Mouse (Mus musculus) liver, embryonic 16.5 days (tissue): Measurements from ENCODE around the gene Il17d. TPM values are rescaled to one million over a fixed set of nuclear protein-coding genes. Genes with fewer than 3 reads are reported as not detected.

Source experiments
- ATAC-seq: fragments of 200-750 bp; cut with Nextera tagmentation; 2 replicates; pipeline ENCODE4 v1.8.0; 2017; ENCODE audit warnings: low read depth, mild to moderate bottlenecking, moderate number of reproducible peaks, moderate library complexity
- H3K27ac ChIP-seq: fragments of 300-500 bp; sonication (generic); 2 replicates; pipeline ENCODE4 v1.5.1; 2014; ENCODE audit warnings: mild to moderate bottlenecking, low read length
- H3K27me3 ChIP-seq: fragments of 300-500 bp; sonication (generic); 2 replicates; pipeline ENCODE4 v1.6.1; 2014; ENCODE audit warnings: low read depth, low read length, mixed read lengths; ENCODE audit not compliant: control insufficient read depth, insufficient read depth
- H3K36me3 ChIP-seq: fragments of 300-500 bp; sonication (generic); 2 replicates; pipeline ENCODE4 v1.6.1; 2014; ENCODE audit warnings: mild to moderate bottlenecking; ENCODE audit not compliant: control insufficient read depth, insufficient read depth
- H3K4me1 ChIP-seq: fragments of 300-500 bp; sonication (generic); 2 replicates; pipeline ENCODE4 v1.6.1; 2014; ENCODE audit warnings: low read depth, low read length, mixed read lengths; ENCODE audit not compliant: control insufficient read depth
- H3K4me2 ChIP-seq: fragments of 300-500 bp; sonication (generic); 2 replicates; pipeline ENCODE4 v1.6.1; 2014; ENCODE audit warnings: low read depth, low read length, mixed read lengths
- H3K4me3 ChIP-seq: fragments of 300-500 bp; sonication (generic); 2 replicates; pipeline ENCODE4 v1.5.1; 2014; ENCODE audit warnings: low read depth, mild to moderate bottlenecking, low read length
- H3K9ac ChIP-seq: fragments of 300-500 bp; sonication (generic); 2 replicates; pipeline ENCODE4 v1.6.1; 2014; ENCODE audit warnings: low read depth, low read length
- H3K9me3 ChIP-seq: fragments of 300-500 bp; sonication (generic); replicated peaks from 2 replicates; pipeline ENCODE4 v1.6.1; 2016; ENCODE audit warnings: low read length; ENCODE audit not compliant: control insufficient read depth
- WGBS: fragments of 180-500 bp; shearing (Covaris S2); extraction: QIAGEN DNeasy Blood & Tissue Kit; methylation state at CpG from one replicate; pipeline ENCODE4 v1.1.7; 2014; ENCODE audit not compliant: insufficient replicate concordance; 5-methylcytosine and 5-hydroxymethylcytosine counted together
- polyA plus RNA-seq: library from polyadenylated mRNA; unstranded; fragments of >200 nt; fragmentation: Nextera tagmentation; extraction: Ambion mirVana; gene quantifications from 2 replicates; pipeline ENCODE4 v1.2.1, GENCODE M21; 2015

The Il17d gene
- polyA plus RNA-seq, 1 experiment from 2014 or later, result 0.45 TPM

DNA sequence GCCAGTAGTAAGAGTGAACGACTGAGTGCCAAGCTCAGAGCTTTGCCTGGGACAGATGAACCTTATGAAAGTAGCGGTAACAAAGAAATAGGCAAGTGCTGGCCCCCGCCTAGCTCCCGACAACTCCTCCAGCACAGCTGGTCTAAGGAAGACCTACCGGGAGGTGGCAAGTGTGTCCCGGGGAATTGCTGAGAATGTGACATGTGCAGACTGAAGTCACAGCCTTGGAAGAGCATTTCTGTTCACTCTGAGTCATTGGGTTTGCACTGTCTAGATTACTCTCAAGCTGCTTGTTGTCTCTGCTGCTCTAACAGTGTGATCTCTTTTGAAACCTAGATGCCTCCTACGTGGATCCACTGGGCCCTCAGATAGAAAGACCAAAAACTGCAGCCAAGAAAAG is 7.6 kb upstream of the Il17d start:
- no peaks in the 10 kb centered on the region for H3K27me3 ChIP-seq
- H3K4me1 ChIP-seq, result no peaks in the 10 kb centered on the region
- no peak for ATAC-seq
- H3K9ac ChIP-seq, result no peak overlapping the region
- no peak overlapping the region for H3K27ac ChIP-seq
- 69% methylated on average over 7 of the region's 7 CpGs for WGBS
- H3K4me2 ChIP-seq, result no peak overlapping the region
- H3K36me3 ChIP-seq, result no peaks in the 10 kb centered on the region
- no peaks in the 10 kb centered on the region for H3K9me3 ChIP-seq
- no peak overlapping the region for H3K4me3 ChIP-seq

DNA sequence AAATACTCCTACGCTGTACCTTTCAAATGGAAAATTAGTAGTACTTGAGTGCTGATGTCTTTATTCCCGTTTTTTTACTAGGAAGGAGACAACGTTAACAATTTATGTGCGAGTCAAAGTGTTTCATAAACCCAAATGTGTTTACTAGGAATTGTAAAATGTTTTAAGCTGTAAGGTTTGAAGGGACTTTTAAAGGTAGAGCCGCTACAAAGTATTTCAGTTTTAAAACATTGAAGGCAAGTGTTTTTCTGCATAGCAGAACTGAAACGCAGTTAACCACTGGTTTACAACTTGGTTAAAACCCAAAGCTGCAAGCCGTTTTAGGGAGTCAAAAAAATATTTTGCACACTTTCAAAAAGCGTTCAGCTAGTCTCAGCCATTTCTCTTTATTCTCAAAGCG is 815 bp upstream of the Il17d start:
- H3K4me1 ChIP-seq, result peaks cover 10% of the 10 kb centered on the region
- no peaks in the 10 kb centered on the region for H3K9me3 ChIP-seq
- no peaks in the 10 kb centered on the region for H3K36me3 ChIP-seq
- peaks cover 45% of the 10 kb centered on the region for H3K27me3 ChIP-seq
- no peak for ATAC-seq
- no peak overlapping the region for H3K4me3 ChIP-seq
- no peak overlapping the region for H3K27ac ChIP-seq
- H3K9ac ChIP-seq, result no peak overlapping the region
- 74% methylated on average over 9 of the region's 9 CpGs for WGBS
- H3K4me2 ChIP-seq, result no peak overlapping the region

DNA sequence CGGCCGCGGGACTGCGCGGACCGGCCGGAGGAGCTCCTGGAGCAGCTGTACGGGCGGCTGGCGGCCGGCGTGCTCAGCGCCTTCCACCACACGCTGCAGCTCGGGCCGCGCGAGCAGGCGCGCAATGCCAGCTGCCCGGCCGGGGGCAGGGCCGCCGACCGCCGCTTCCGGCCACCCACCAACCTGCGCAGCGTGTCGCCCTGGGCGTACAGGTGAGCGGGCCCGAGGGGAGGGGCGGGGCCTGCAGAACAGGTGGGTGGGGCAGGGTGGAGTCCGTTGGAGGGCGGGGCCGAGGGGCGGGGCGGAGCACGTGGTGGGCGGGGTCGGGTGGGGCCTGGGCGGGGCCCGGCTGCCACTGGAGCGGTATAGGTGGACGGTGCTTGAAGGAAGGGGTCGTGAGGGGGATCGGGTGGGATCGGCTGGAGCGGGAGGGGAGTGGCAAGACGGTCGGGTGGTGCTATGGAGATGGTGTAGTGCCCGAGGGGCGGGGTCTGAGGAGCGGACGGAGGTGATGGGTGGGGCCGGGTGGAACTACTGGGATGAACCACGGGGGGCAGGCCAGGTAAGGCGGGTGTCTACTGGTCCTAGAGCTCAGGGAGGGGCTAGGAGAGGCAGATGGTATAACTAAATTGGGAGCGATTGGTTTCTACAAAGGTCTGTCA is 942 bp downstream of the Il17d start:
- peak; percentile 67 for ATAC-seq
- no peak overlapping the region; the same call in 1 of the 2 replicates for H3K9ac ChIP-seq
- H3K27me3 ChIP-seq, result peaks cover 45% of the 10 kb centered on the region

DNA sequence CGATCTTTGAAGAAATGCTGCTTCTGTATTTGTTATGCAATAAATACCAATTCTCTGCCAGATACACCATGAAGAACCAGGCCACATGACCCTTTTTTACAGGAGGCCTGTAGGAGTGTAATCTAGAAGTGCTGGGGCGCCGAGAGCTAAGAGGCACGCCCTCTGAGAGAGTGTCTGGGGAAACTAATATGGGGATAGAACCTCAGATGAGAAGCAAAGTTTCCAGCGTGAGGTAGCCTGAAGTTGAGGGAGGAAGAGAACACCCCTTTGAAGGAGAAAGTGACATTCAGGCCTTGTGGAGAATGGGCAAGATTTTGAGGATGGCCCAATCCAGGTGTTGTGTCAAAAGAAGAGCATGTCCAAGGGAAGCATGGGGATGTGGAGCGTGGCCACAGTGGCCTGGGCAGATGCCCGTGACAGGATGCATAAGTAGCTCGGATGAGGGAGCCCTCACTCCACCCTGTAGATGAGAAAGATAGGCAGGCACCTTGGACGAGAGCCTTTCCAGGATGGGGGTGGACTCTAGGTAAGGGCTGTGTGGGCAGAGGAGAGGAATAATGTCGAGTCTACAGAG is 1.6 kb downstream of the Il17d start:
- Histone ChIP-seq H3K27ac (no peak overlapping the region), H3K9ac (no peak overlapping the region), H3K36me3 (no peaks in the 10 kb centered on the region), H3K4me2 (peak overlapping the region; percentile 84), H3K27me3 (peaks cover 45% of the 10 kb centered on the region), H3K4me3 (0 out of 2 replicates have a peak overlapping the region, but pooled peaks have one; percentile 66), H3K4me1 (peaks cover 10% of the 10 kb centered on the region), H3K9me3 (no peaks in the 10 kb centered on the region)
- no peak for ATAC-seq
- WGBS, result 37% methylated on average over 10 of the region's 10 CpGs

More for the DNA sequence above, 942 bp downstream of the Il17d start:
- H3K9me3 ChIP-seq, result no peaks in the 10 kb centered on the region
- H3K4me2 ChIP-seq, result peak overlapping the region; percentile 84
- H3K27ac ChIP-seq, result no peak overlapping the region
- peaks cover 10% of the 10 kb centered on the region for H3K4me1 ChIP-seq
- peak overlapping the region; percentile 66 for H3K4me3 ChIP-seq
- WGBS, result 1% methylated on average over 51 of the region's 60 CpGs
- H3K36me3 ChIP-seq, result no peaks in the 10 kb centered on the region

DNA sequence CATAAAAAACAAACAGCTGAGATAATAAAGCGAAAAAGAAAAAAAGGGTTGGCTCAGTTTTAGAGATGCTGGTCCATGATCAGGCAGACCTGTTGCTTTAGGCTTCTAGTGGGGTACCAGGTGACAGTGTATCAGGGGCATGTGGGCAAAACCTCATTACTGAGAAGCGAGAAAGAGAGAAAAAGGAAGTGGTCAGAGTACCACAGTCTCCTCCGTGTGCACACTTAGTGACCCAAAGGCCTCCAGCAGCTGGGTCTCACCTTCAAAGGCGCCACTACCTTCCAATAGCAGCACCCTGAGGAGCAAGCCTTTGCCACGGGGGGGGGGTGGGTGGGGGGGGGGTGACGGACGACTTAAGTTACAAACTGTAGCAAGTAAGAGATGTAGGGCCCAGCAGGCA is 2.5 kb downstream of the Il17d start:
- no peaks in the 10 kb centered on the region for H3K9me3 ChIP-seq
- H3K36me3 ChIP-seq, result no peaks in the 10 kb centered on the region
- 26% methylated on average over 7 of the region's 7 CpGs for WGBS
- peaks cover 10% of the 10 kb centered on the region for H3K4me1 ChIP-seq
- H3K4me3 ChIP-seq, result no peak overlapping the region
- peaks cover 45% of the 10 kb centered on the region for H3K27me3 ChIP-seq
- no peak overlapping the region for H3K4me2 ChIP-seq
- H3K9ac ChIP-seq, result no peak overlapping the region
- ATAC-seq, result no peak
- H3K27ac ChIP-seq, result no peak overlapping the region

DNA sequence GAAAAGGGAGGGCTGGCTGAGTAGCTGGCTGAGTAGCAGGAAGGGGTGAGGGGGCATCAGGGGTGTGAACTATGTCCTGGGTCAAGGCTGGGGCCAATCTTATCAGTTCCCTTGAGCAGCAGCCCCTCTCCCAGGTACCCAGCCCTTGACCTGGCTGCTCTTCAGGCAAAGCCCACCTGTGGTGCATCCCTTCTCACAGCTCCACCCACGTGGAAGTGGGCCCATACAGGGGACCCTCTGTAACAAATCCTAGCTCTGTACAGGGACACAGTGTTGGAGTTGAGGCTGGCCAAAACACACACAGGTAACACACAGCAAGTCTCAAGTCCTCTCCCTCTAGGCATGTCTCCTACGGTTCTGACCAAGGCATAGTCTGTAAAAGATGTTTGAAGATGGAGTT is 3.0 kb downstream of the Il17d start:
- H3K4me2 ChIP-seq, result no peak overlapping the region
- 41% methylated on average over 2 of the region's 2 CpGs for WGBS
- no peaks in the 10 kb centered on the region for H3K36me3 ChIP-seq
- peaks cover 10% of the 10 kb centered on the region for H3K4me1 ChIP-seq
- H3K9me3 ChIP-seq, result no peaks in the 10 kb centered on the region
- H3K27me3 ChIP-seq, result peaks cover 43% of the 10 kb centered on the region
- ATAC-seq, result no peak
- no peak overlapping the region for H3K4me3 ChIP-seq
- no peak overlapping the region for H3K9ac ChIP-seq
- H3K27ac ChIP-seq, result no peak overlapping the region

DNA sequence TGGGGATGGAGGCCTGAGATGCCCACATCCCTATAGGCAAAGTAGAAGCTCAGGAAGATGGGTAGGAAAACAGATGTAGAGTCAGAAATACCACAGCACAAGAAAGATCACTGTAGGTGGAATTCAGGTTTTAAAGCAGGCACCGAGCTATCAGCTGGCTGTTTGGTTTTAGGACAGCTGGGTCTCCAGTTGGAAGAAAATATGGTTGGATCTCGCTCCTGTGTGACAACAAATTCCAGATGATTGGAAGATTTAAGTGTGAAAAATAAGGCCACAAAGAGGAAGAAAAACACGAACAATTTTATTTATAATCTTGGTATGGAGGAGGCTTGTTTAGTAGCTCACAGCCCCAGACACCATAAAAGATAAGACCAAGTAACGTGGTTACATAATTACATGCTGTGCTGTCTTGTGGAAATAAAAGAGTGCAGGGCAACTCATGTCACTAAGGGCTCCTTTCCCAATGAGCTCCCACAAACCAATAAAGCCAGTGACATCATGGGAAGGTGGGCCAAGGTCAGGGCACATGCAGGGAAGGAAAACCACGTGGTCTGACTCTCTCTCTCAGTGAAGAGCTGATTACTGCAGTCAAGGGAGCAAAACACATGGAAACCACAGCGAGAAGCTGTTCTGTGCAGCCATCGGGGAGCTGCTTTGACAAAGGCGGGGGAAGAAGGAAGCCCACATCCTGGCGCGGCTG is 4.7 kb downstream of the Il17d start:
- no peaks in the 10 kb centered on the region for H3K9me3 ChIP-seq
- no peaks in the 10 kb centered on the region for H3K36me3 ChIP-seq
- H3K4me2 ChIP-seq, result no peak overlapping the region
- H3K4me1 ChIP-seq, result peaks cover 10% of the 10 kb centered on the region
- no peak overlapping the region for H3K4me3 ChIP-seq
- peaks cover 27% of the 10 kb centered on the region for H3K27me3 ChIP-seq
- H3K27ac ChIP-seq, result no peak overlapping the region
- no peak for ATAC-seq
- H3K9ac ChIP-seq, result no peak overlapping the region
- 21% methylated on average over 10 of the region's 10 CpGs for WGBS

DNA sequence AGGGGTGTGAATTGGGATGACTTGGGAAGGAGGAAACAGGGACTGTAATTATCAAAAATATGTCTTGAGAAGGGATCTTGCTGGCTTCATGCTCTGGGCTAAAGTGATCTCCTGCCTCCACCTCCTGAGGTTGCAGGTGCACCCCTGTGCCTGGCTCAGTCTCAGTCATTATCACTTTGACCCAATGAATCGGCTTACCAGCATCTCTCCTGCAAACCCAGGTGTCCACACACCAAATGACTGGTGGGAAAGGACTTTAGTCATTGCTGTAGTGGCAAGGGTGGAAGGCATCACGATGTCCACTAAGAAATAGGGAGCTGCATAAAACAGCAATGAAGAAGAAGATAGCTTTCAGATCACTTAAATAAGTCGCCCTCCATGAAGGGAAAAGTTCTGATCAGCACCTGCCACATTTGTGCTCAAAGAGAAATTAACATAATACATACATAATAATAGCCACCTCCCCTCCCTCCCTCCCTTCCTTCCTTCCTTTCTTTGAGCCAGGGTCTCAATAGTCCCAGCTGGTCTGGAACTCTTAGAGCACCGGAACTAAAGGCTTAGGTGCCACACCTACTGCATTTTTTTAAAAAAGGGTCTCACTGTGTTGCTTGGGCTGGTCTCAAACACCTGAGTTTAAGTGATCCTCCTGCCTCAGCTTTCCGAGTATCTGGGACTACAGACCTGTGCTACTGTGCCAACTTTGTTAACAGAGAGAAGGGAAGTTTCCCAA is 5.4 kb downstream of the Il17d start:
- H3K9me3 ChIP-seq, result no peaks in the 10 kb centered on the region
- H3K4me2 ChIP-seq, result no peak overlapping the region
- 45% methylated on average over 5 of the region's 5 CpGs for WGBS
- H3K27me3 ChIP-seq, result peaks cover 20% of the 10 kb centered on the region
- no peak overlapping the region for H3K27ac ChIP-seq
- no peak overlapping the region for H3K9ac ChIP-seq
- H3K4me3 ChIP-seq, result no peak overlapping the region
- no peaks in the 10 kb centered on the region for H3K36me3 ChIP-seq
- H3K4me1 ChIP-seq, result peaks cover 7% of the 10 kb centered on the region
- no peak for ATAC-seq
